Mouse (Mus musculus) thymus, postnatal 0 days (tissue): ENCODE measurements around the gene Nanos2. TPM values are rescaled to one million over a fixed set of nuclear protein-coding genes. Genes with fewer than 3 reads are reported as not detected.

Source experiments
- DNase-seq: peaks from one replicate; pipeline ENCODE4 v3.0.0-alpha.2; 2015; ENCODE audit warnings: low spot score
- polyA plus RNA-seq: library from polyadenylated mRNA; unstranded; fragments of >200 nt; fragmentation: Nextera tagmentation; extraction: Ambion mirVana; gene quantifications from 2 replicates; pipeline ENCODE4 v1.2.1, GENCODE M21; 2015

Gene Nanos2
- polyA plus RNA-seq, 1 experiment from 2014 or later = not detected

- peak; percentile 100 for DNase-seq
These were observed 3.5 kb downstream of the Nanos2 start, which contains the start of gene Mypop for GRCm38 (mm10) chr7:18990601-18991295. Mypop (plus strand) TSS chr7:18991245.

DNA sequence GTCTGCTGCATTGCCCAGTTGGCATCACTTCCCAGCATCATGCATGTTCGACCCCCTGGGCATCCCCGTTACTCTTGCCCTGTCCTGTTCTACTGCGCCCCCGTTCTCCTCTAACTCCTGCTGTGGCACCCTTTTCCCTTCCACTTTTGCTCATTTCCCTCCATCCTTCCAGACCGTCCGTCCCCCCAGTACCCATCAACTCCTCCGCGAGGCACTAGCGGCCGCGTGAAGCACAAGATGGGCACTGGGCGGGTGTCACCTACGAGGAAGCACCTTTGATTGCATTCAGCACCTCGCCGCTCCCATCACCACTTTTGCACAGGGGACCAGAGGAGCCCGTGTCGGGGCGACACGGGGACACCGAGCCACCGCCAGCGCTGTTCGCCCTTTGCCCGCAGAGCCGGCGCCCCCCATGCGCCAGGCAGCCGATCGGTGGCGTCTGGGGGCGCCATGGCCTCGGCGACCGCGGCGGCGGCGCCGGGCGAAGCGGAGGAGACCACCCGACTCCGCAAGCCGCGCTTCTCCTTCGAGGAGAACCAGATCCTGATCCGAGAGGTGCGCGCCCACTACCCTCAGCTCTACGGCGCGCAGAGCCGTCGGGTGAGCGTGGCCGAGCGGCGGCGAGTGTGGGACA lies 4.6 kb downstream of the Nanos2 start:
- peak; percentile 30 for DNase-seq

DNA sequence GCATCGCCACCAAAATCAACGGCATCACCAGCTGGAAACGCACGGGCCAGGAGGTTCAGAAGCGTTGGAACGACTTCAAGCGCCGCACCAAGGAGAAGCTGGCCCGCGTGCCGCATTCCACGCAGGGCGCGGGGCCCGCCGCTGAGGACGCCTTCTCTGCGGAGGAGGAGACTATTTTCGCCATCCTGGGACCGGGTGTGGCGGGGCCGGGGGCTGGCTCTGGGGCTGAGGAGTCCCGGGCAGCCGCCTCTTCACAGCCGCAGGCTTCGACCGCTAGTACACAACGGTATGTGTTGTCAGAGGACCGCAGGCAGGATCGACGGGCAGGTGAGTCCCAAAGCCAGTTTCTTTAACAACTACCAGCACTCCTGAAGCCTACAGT lies 5.1 kb downstream of the Nanos2 start:
- DNase-seq = no peak

GRCm38 (mm10) chr7:18993036-18993435 lies 5.8 kb downstream of the Nanos2 start:
- no peak for DNase-seq

DNA sequence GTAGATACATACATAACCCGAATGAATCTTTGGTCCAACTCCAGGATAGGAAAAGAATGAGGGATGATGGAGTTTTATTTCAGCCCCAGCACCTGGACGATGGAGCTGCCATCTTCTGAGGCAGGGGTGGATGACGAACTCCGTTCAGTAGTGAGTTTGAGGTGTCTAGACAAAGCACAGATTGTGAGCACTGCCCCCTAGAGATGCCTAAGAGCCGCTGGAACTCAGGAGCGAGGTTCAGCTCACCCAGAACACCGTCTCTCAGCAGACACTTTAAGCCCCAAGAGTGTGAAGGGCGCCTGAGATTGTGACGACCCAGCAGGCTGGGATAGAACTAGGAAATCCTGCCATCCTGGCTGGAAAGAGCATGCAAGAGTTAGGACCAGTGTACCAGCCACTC lies 11.6 kb downstream of the Nanos2 start:
- DNase-seq = no peak

- DNase-seq = peak; percentile 34
These were observed 13.2 kb downstream of the Nanos2 start for GRCm38 (mm10) chr7:19000421-19000820.

DNA sequence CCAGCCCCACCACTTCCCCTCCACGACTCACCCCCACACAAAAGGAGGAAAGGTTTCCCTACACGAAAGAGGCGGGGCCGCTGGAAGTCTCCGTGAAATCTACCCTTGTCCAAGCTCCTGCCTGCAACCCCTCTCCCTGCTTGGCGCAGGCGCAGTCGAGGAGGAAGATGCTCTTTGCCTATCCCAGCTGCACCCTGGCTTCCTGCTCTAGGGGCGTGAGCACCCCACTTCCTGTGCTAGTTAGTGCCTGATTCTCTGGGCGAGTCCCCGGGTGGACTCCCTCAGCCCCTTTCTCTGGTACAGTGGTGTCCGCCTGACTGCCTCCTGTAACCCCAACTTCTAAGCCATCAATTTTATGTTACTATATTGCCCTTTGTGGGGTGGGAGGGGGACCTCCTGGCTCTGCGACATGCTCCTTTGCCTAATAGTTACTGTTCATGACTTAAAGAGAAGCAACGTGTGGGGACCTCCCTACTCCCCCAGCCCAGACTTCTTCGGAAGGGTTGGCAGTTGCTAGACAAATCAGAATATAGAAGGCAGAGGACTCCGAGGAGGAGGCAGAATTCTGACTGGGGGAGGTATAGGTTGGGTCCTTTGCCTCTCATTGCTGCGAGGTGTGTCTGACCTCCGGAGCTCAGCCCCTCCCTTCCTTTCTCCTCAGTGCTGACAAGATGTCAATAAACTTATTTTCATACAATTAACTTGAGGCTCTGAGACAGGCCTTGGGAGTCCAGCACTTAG lies 14.0 kb downstream of the Nanos2 start:
- DNase-seq = peak; percentile 94

DNA sequence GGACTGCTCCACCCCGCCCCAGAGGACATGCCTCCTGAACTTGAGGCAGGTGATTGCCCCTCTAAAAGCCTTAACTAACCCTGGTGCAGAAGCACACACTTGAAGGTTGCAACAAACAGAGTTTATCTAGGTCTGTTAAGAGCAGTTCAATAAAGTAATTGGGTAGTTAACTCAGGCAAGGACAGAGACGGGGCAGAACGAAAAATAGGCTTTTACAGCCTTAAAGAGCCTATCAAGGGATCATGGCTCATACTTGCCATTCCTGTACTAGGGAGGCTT lies 14.5 kb downstream of the Nanos2 start:
- DNase-seq = no peak

DNA sequence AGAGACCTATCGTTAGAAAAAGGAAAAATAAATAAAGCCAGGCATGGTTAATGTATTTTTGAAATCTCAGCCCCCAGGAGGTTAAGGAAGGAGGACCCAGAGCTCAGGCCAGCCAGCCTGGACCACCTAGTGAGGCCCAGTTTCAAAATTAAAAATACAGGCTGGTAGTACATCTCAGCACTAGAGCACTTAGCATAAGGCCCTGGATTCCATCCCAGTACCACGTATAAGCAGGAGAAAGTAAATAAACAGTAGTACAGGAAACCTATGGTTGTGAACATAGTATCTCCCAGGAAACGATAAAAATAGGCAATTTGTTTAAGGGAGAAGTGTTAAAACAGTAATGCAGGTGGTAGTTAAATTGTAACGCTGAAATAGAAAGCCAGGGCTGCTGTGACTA lies 14.9 kb downstream of the Nanos2 start:
- DNase-seq = no peak

DNA sequence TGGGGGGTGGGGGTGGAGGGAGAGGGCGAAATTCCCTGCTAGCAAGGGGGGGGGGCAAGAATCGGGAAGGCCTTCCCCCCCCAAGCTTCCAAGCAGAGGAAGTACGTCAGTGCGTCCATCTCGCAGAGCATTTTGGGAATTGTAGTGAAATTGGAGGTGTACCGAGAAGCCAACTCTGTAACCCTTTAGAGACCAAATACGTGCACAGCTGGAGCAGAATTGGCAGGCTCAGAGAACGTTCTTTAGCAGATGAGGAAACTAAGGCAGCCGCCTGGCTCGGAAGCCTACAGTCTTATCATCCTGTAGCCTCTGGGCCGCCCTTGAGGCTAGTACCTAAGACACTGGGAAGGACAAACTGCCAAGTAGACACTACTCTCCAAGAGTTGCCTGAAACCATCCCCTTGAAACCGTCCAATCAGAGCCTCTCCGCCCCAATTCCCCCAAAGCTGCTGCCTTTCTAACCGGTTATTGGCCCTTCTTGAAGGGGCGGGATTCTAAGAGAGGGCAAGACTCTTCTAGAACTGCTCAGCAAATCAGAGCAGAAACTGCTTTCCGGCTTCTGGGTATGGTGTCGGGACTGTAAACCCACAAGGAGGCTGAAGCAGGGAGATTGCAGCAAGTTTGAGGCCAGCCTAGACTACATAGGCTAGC lies 15.8 kb downstream of the Nanos2 start:
- peak; percentile 86 for DNase-seq

DNA sequence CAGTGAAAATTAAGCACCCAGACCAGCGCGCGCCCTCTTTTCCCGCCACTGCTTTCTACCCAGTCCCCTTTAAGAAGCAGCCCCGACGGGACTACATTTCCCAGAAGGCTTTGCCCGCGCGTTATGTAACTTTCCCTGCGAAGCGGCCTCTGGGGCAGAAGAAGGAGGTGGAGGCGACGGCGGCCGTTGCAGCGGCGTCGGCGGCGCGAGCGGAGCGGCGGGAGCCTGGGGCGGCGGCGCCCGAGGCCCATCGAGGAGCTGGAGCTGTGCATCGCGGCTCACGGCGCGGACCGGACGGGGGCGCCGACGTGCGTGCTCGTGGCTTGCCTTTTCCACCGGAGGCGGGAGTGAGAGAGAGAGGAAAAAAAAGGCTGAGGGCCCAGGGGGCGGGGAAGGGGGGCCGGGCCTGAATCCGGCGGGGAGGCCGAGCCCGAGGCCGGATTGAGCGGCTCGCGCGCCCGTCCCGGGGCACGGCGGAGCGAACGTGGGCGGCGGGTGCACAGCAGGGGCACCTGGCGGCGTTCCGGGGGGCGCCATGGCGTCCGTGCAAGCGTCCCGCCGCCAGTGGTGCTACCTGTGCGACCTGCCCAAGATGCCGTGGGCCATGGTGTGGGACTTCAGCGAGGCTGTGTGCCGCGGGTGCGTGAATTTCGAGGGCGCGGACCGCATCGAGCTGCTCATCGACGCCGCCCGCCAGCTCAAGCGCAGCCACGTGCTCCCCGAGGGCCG lies 16.9 kb downstream of the Nanos2 start, which contains the start of gene Irf2bp1:
Irf2bp1 (plus strand) TSS at position 143 of the 729 bp plus-strand sequence.
- peak; percentile 93 for DNase-seq

DNA sequence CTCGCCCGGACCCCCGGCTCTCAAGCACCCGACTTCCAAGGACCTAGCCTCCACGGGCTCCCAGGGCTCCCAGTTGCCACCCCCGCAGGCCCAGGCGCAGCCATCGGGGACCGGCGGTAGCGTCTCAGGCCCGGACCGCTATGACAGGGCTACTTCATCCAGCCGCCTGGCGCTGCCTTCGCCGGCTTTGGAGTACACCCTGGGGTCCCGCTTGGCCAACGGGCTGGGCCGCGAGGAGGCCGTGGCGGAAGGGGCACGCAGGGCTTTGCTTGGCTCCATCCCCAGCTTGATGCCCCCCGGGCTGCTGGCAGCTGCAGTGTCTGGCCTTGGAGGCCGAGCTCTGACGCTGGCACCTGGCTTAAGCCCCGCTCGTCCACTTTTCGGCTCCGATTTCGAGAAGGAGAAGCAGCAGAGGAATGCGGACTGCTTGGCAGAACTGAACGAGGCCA lies 17.5 kb downstream of the Nanos2 start:
- DNase-seq = no peak

- DNase-seq = no peak
These were observed 18.4 kb downstream of the Nanos2 start for GRCm38 (mm10) chr7:19005417-19006121.

DNA sequence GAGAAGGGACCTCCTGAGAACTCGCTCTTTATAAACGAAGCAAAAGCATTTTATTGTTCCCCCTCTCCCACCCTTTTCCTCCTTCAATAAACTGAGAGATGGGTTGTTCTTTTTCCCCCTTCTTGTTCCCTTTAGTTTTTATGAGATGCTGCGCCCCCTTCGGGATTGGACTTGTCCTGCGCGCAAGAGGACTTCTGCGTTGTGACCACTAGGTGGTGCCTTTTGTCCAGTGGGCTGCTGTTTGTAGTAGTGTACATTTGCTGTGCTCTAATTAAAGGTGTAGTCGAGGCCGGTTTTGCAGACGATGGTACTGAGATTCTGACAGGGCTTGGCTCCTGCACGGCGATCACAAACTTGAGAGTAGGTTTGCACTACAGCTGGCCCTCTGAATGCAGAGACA lies 19.3 kb downstream of the Nanos2 start:
- DNase-seq = peak; percentile 83

- DNase-seq = no peak
These were observed 20.1 kb downstream of the Nanos2 start for GRCm38 (mm10) chr7:19007026-19007977.

DNA sequence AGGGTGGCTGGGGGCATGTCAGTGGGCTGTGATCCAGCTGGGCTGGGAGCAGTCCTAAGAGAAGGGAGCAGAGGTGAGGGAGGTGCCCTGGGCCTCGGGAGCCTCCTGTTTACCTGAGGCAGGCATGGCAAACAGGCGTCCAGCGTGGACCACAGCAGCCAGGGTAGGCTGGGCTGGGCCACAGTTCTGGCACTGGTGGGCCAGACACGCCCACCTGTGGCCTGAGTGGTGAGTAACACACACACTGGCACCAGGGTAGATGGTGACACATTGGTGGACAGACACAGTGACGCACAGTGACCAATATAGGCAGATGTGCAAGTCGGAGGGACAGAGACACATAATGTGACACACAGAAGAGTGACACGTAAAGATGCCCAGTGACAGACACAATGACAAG lies 23.4 kb downstream of the Nanos2 start:
- DNase-seq = no peak

GRCm38 (mm10) chr7:19012025-19012621 lies 24.9 kb downstream of the Nanos2 start:
- DNase-seq = no peak

DNA sequence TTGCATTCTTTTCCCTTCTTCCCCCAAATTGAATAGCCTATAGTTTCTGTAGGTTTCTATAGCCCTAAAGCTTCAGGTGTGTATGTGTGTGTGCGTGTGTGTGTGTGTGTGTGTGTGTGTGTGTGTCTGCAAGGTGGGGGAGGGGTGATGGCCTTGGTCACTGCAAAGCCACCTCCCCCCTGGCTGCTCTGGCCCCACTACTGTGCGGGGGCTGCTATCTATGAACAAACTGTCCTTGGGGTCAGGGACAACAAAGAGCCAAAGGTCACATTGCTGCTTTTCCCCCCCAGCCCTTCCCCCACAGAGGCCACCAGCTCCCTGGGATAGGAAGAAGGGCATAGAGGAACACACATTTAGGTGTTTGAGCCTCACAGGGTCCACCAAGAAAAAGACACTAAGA lies 25.7 kb downstream of the Nanos2 start:
- DNase-seq = no peak

DNA sequence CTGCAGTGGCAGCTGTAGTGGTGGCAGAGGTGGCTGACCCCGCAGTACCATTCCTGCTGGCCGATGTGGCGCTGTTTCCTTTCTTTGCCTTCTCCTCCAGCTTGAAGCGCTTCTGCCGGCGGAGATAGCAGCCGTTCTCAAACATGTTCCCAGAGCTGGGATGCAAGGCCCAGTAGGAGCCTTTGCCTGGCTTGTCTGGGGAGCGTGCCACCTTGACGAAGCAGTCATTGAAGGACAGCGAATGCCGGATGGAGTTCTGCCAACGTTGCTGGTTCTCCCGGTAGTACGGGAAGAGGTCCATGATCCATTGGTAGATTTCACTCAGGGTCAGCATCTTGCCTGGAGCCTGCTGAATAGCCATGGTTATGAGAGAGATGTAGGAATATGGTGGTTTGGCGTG lies 27.3 kb downstream of the Nanos2 start:
- DNase-seq = no peak
